Mouse (Mus musculus) ES-E14 (cell line): Measurements from ENCODE around the gene Arl6ip5.

ENCODE experiments used
- HCFC1 ChIP-seq: IDR thresholded peaks from 2 replicates; pipeline ENCODE4 v1.6.1; 2012; ENCODE audit warnings: low read length, inconsistent platforms, borderline replicate concordance; ENCODE audit not compliant: insufficient read depth
- MAFK ChIP-seq: IDR thresholded peaks from 2 replicates; pipeline ENCODE4 v1.6.1; 2014; ENCODE audit warnings: mild to moderate bottlenecking, low read depth, low read length, inconsistent platforms; ENCODE audit not compliant: insufficient read depth
- ZC3H11A ChIP-seq: IDR thresholded peaks from 2 replicates; pipeline ENCODE4 v1.6.1; 2012; ENCODE audit warnings: low read depth, mild to moderate bottlenecking, inconsistent platforms, low read length, borderline replicate concordance
- ZNF384 ChIP-seq: IDR thresholded peaks from 2 replicates; pipeline ENCODE4 v1.6.1; 2012; ENCODE audit warnings: low read depth, low read length, inconsistent platforms

- TF ChIP-seq ZNF384 = no peak
- TF ChIP-seq MAFK = no peak
- TF ChIP-seq ZC3H11A = no peak
- TF ChIP-seq HCFC1 = no peak
Observed at GRCm38 (mm10) chr6:97221205-97222025, 10.9 kb downstream of the Arl6ip5 start.
